Mouse (Mus musculus): ENCODE data around the gene Upk3a.

DNA sequence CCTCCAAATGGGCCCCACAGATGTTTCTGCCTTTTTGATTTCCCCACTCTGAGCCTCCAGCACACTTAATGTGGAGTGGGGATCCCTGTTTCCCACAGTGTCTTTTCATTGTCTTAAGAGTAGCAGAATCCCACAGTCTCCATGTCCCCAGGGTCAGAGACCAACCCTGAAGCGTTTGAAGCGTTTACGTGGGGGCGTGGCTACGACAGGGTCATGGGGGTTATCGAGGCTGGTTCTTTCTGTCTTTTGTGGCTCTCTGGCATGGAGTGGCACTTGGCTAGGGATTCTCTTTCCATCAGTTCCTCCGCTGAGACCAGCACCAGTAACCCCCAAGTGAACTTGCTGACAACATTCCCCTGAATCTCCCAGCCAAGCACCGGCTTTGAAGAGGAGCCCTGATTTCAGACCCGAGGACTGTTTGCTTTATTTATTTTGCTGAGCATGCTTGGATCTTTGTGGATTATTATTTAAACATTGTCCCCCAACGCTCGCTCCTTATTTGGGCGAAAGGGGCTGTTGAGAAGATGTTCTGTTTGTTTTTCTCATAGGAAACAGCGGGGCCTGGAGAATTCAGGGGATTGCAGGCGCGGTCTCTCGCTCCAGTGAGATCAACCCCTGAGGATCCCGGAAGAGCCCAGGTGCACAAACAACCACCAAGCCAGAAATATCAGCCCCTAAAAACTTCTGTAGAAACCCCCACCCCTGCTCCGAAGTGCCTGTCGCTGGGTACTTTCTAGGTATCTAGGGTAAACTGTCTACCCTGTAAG is 4.9 kb upstream of the Upk3a start:
- TF ChIP-seq CTCF (IDR thresholded peaks at IDR 0.05; ENCODE audit: low read depth, low read length): no peak
- TF ChIP-seq GATA1 (IDR thresholded peaks at IDR 0.05; ENCODE audit: borderline replicate concordance, low read length): no peak
- no peak for TF ChIP-seq TAL1 (conservative IDR thresholded peaks at IDR 0.05; ENCODE audit: low read depth, low read length)
- TF ChIP-seq POLR2AphosphoS5 (IDR thresholded peaks at IDR 0.05; ENCODE audit: insufficient replicate concordance, low read depth, low read length): no peak
